Mouse (Mus musculus): ENCODE results near the gene B3galnt2. TPM values are rescaled to one million over a fixed set of nuclear protein-coding genes. Genes with fewer than 3 reads are reported as not detected.
"Not testable (repeated sequence)": the region's sequence is repeated elsewhere in the genome, so short reads cannot be mapped to it uniquely, and the experiment has no call there.

Gene B3galnt2
- polyA plus RNA-seq, 1 experiment from 2014 or later: 13.3 TPM

DNA sequence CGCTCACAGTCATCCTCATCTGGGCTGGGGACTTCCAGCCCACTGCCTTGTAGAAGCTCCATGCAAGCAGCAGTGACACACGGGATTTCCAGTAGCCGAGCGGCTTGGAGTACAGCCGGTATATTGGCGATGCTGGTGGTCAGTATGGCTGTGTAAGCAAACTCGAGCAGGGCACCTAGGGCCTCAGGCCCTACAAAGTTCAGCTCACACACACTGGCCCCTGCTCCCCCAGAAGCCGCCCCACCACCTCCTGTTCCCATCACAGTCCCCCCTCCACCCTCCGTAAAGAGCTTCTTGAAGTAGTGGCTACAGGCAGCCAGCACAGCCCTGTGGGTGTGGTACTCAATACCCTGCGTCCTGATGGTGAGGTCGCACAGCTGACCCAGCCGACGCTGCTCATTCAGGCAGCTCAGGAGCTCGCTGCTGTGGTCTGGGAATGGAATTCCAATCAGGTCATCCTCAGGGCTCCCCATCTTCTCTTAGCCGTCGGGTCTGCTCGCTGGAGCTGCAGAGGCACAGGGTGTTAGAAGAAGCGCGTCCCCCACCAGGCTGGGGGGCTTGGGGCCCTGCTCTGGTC is 11.2 kb downstream of the B3galnt2 start:
- 0 out of 2 replicates have a peak, but pooled peaks cover 3% of the 10 kb centered on the region for H3K36me3 ChIP-seq (ENCODE audit: control insufficient read depth, insufficient read depth, low read length)
- 68% methylated on average over 19 of the region's 19 CpGs for WGBS
- no peak overlapping the region for H3K4me3 ChIP-seq (ENCODE audit: low read length)
- no peak overlapping the region for H3K9ac ChIP-seq (ENCODE audit: low read depth, low read length)
- no peaks in the 10 kb centered on the region for H3K4me1 ChIP-seq (ENCODE audit: control insufficient read depth, insufficient read depth, low read depth, low read length)
- no peaks in the 10 kb centered on the region for H3K27me3 ChIP-seq (replicated peaks; ENCODE audit: control insufficient read depth, insufficient read depth, low read length)
- H3K4me2 ChIP-seq (ENCODE audit: low read length): no peak overlapping the region
- no peaks in the 10 kb centered on the region for H3K9me3 ChIP-seq (ENCODE audit: control insufficient read depth, low read length)
- no peak; the same call in 1 of the 2 replicates for ATAC-seq
- H3K27ac ChIP-seq (ENCODE audit: low read depth, low read length): no peak overlapping the region

- Histone ChIP-seq H3K4me3 (ENCODE audit: low read length) (no peak overlapping the region), H3K9me3 (ENCODE audit: control insufficient read depth, low read length) (no peaks in the 10 kb centered on the region), H3K27ac (ENCODE audit: low read depth, low read length) (no peak overlapping the region), H3K4me1 (ENCODE audit: control insufficient read depth, insufficient read depth, low read depth, low read length) (no peaks in the 10 kb centered on the region), H3K27me3 (replicated peaks; ENCODE audit: control insufficient read depth, insufficient read depth, low read length) (no peaks in the 10 kb centered on the region), H3K9ac (ENCODE audit: low read depth, low read length) (no peak overlapping the region), H3K36me3 (ENCODE audit: control insufficient read depth, insufficient read depth, low read length) (0 out of 2 replicates have a peak, but pooled peaks cover 3% of the 10 kb centered on the region), H3K4me2 (ENCODE audit: low read length) (no peak overlapping the region)
- WGBS: 89% methylated on average over 4 of the region's 4 CpGs
- no peak for ATAC-seq
These were observed 11.9 kb downstream of the B3galnt2 start for GRCm38 (mm10) chr13:13966172-13966571.

DNA sequence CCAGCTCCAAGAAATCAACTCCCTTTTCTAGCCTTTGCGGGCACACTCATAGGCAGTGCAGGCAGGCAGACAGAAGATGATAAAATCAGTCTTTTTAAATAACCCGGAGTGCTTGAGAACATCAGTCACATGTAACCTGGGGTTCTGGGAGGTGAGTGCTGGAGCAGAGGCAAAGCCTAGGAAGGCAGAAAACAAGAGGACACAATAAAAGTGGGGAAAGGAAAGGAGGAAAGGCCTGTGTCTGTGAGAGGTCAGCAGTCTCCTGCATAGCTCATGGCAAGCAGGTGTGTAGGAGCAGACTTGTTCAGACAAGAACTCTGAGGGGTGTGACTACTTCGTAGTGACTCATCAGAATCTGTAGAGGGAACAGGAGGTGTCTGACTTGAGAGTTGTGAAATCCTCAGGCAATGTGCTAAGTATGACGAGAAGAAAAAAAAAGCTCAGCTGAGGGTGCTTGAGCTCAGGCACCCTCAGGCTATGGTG is 14.4 kb downstream of the B3galnt2 start:
- no peak overlapping the region for H3K27ac ChIP-seq (ENCODE audit: low read depth, low read length)
- H3K4me1 ChIP-seq (ENCODE audit: control insufficient read depth, insufficient read depth, low read depth, low read length): no peaks in the 10 kb centered on the region
- no peaks in the 10 kb centered on the region for H3K9me3 ChIP-seq (ENCODE audit: control insufficient read depth, low read length)
- no peak overlapping the region for H3K4me3 ChIP-seq (ENCODE audit: low read length)
- no peak for ATAC-seq
- WGBS: 95% methylated on average over 4 of the region's 4 CpGs
- H3K4me2 ChIP-seq (ENCODE audit: low read length): no peak overlapping the region
- no peak overlapping the region for H3K9ac ChIP-seq (ENCODE audit: low read depth, low read length)
- 0 out of 2 replicates have a peak, but pooled peaks cover 3% of the 10 kb centered on the region for H3K36me3 ChIP-seq (ENCODE audit: control insufficient read depth, insufficient read depth, low read length)
- H3K27me3 ChIP-seq (replicated peaks; ENCODE audit: control insufficient read depth, insufficient read depth, low read length): no peaks in the 10 kb centered on the region

DNA sequence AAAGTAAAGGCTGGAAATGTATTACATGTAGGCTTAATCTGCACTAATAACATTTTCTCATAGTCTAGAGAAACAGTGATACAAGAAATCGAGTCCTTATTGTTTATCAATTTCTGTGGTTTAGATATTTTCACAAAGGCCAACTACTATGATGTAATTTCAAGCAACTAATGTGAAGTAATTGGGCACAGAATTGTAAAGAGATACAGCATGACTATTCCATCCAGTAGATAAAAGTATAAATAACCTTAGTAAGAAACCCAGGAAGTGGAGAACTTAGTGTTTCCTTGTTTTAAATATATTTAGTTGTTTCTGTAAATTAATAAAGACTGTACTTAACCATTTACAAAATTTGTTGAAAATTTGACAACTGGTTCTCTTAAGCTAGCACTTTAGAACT is 15.5 kb downstream of the B3galnt2 start:
- no peak for ATAC-seq
- no peaks in the 10 kb centered on the region for H3K9me3 ChIP-seq (ENCODE audit: control insufficient read depth, low read length)
- H3K4me2 ChIP-seq (ENCODE audit: low read length): no peak overlapping the region
- no peak overlapping the region for H3K4me3 ChIP-seq (ENCODE audit: low read length)
- no peaks in the 10 kb centered on the region for H3K27me3 ChIP-seq (replicated peaks; ENCODE audit: control insufficient read depth, insufficient read depth, low read length)
- 0 out of 2 replicates have a peak, but pooled peaks cover 3% of the 10 kb centered on the region for H3K36me3 ChIP-seq (ENCODE audit: control insufficient read depth, insufficient read depth, low read length)
- 95% methylated on average over 1 of the region's 1 CpGs for WGBS
- no peak overlapping the region for H3K9ac ChIP-seq (ENCODE audit: low read depth, low read length)
- no peak overlapping the region for H3K27ac ChIP-seq (ENCODE audit: low read depth, low read length)
- no peaks in the 10 kb centered on the region for H3K4me1 ChIP-seq (ENCODE audit: control insufficient read depth, insufficient read depth, low read depth, low read length)

- not testable (repeated sequence) for H3K36me3 ChIP-seq (ENCODE audit: control insufficient read depth, insufficient read depth, low read length); H3K27ac ChIP-seq (ENCODE audit: low read depth, low read length); H3K4me2 ChIP-seq (ENCODE audit: low read length); H3K4me3 ChIP-seq (ENCODE audit: low read length); ATAC-seq; H3K9ac ChIP-seq (ENCODE audit: low read depth, low read length); H3K9me3 ChIP-seq (ENCODE audit: control insufficient read depth, low read length); H3K27me3 ChIP-seq (replicated peaks; ENCODE audit: control insufficient read depth, insufficient read depth, low read length); H3K4me1 ChIP-seq (ENCODE audit: control insufficient read depth, insufficient read depth, low read depth, low read length)
- 86% methylated on average over 1 of the region's 1 CpGs for WGBS
These were observed 27.6 kb downstream of the B3galnt2 start for GRCm38 (mm10) chr13:13981842-13982241.

- Histone ChIP-seq H3K9me3 (ENCODE audit: control insufficient read depth, low read length) (no peaks in the 10 kb centered on the region), H3K4me2 (ENCODE audit: low read length) (no peak overlapping the region), H3K36me3 (ENCODE audit: control insufficient read depth, insufficient read depth, low read length) (no peaks in the 10 kb centered on the region), H3K4me3 (ENCODE audit: low read length) (no peak overlapping the region), H3K27ac (ENCODE audit: low read depth, low read length) (no peak overlapping the region), H3K27me3 (replicated peaks; ENCODE audit: control insufficient read depth, insufficient read depth, low read length) (no peaks in the 10 kb centered on the region), H3K9ac (ENCODE audit: low read depth, low read length) (no peak overlapping the region), H3K4me1 (ENCODE audit: control insufficient read depth, insufficient read depth, low read depth, low read length) (no peaks in the 10 kb centered on the region)
- WGBS: 89% methylated on average over 6 of the region's 6 CpGs
- ATAC-seq: no peak
These were observed 29.3 kb downstream of the B3galnt2 start for GRCm38 (mm10) chr13:13983523-13983922.

DNA sequence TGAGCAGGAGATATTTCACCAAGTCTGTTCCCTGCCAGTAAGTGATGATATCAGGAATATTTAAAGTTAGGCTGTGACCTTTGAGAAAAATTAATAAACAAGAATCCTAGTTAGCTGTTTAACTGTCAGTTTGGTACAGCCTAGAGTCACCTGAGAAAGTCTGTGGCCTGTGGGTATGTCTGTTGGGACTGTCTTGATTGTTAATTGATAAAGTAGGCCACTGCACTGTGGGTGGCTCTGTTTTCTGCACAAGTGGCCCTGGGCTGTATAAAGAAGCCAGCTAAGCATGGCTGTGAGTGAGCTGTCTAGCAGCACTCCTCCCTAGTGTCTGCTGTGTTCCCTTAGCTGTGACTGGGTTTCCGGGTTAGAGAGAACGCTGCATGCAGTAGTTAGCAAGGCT is 34.9 kb downstream of the B3galnt2 start:
- Histone ChIP-seq H3K4me1 (ENCODE audit: control insufficient read depth, insufficient read depth, low read depth, low read length) (no peaks in the 10 kb centered on the region), H3K4me2 (ENCODE audit: low read length) (no peak overlapping the region), H3K27ac (ENCODE audit: low read depth, low read length) (no peak overlapping the region), H3K9me3 (ENCODE audit: control insufficient read depth, low read length) (no peaks in the 10 kb centered on the region), H3K4me3 (ENCODE audit: low read length) (no peak overlapping the region), H3K36me3 (ENCODE audit: control insufficient read depth, insufficient read depth, low read length) (no peaks in the 10 kb centered on the region; the same call in 1 of the 2 replicates), H3K27me3 (replicated peaks; ENCODE audit: control insufficient read depth, insufficient read depth, low read length) (no peaks in the 10 kb centered on the region), H3K9ac (ENCODE audit: low read depth, low read length) (no peak overlapping the region)
- 92% methylated on average over 2 of the region's 2 CpGs for WGBS
- no peak for ATAC-seq

DNA sequence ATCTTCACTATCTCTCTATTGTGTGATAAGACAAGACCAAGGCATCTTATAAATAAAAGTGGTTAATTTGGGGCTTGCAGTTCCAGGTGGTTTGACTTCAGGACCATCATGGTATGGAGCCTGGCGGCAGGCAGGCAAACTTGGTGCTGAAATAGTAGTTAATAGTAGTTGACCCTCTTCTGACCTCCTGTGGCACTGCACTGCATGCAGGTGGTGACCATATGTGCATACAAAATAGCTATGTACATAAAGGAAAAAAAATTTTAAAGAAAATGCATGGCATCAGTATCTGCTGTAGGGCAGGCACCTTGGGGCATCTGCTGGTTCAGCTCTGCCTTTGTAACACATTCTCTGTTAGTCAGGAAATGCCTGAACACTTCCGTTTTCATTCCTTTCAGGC is 36.1 kb downstream of the B3galnt2 start:
- Histone ChIP-seq H3K9me3 (ENCODE audit: control insufficient read depth, low read length) (no peaks in the 10 kb centered on the region), H3K9ac (ENCODE audit: low read depth, low read length) (no peak overlapping the region), H3K4me3 (ENCODE audit: low read length) (no peak overlapping the region), H3K27ac (ENCODE audit: low read depth, low read length) (no peak overlapping the region), H3K4me1 (ENCODE audit: control insufficient read depth, insufficient read depth, low read depth, low read length) (no peaks in the 10 kb centered on the region), H3K36me3 (ENCODE audit: control insufficient read depth, insufficient read depth, low read length) (peaks cover 7% of the 10 kb centered on the region), H3K27me3 (replicated peaks; ENCODE audit: control insufficient read depth, insufficient read depth, low read length) (no peaks in the 10 kb centered on the region), H3K4me2 (ENCODE audit: low read length) (no peak overlapping the region)
- 79% methylated on average over 2 of the region's 2 CpGs for WGBS
- no peak for ATAC-seq

DNA sequence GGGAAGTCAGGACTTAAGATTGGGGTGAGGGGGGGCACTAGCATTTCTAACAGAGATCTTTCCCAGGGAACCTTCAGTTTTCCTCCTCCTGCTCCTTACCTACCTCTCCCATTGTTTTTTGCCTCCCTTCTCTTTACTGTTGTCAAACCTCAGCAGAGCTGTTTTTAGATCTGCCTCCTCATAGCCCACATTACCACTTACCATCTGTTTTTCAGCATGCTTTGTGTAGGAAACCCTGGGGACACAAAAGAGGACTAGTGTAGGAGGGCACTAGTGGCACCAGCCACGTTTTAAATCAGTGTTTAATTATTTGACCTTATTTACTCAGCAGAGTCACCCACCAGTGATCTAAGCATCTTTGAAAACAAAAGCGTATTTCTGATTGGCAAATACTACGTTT is 38.8 kb downstream of the B3galnt2 start:
- no peaks in the 10 kb centered on the region for H3K9me3 ChIP-seq (ENCODE audit: control insufficient read depth, low read length)
- 74% methylated on average over 3 of the region's 3 CpGs for WGBS
- H3K27me3 ChIP-seq (replicated peaks; ENCODE audit: control insufficient read depth, insufficient read depth, low read length): no peaks in the 10 kb centered on the region
- H3K9ac ChIP-seq (ENCODE audit: low read depth, low read length): no peak overlapping the region
- no peak for ATAC-seq
- no peak overlapping the region for H3K27ac ChIP-seq (ENCODE audit: low read depth, low read length)
- H3K4me2 ChIP-seq (ENCODE audit: low read length): no peak overlapping the region
- no peak overlapping the region for H3K4me3 ChIP-seq (ENCODE audit: low read length)
- H3K36me3 ChIP-seq (ENCODE audit: control insufficient read depth, insufficient read depth, low read length): peaks cover 13% of the 10 kb centered on the region
- no peaks in the 10 kb centered on the region for H3K4me1 ChIP-seq (ENCODE audit: control insufficient read depth, insufficient read depth, low read depth, low read length)

Data from hindbrain, embryonic 16.5 days (tissue).